Mouse (Mus musculus) spleen, adult 12 weeks (tissue): Measurements from ENCODE around the gene Polm.
"Not testable (repeated sequence)": the region's sequence is repeated elsewhere in the genome, so short reads cannot be mapped to it uniquely, and the experiment has no call there.

ENCODE experiments used
- DNase-seq: peaks from one replicate; pipeline ENCODE4 v3.0.0; 2022; ENCODE audit warnings: low spot score

Gene Polm

GRCm38 (mm10) chr11:5855481-5855880 lies 17.7 kb upstream of the Polm start:
- DNase-seq = no peak

- no peak for DNase-seq
Observed at GRCm38 (mm10) chr11:5852314-5852713, 14.5 kb upstream of the Polm start.

- DNase-seq = no peak
Observed at GRCm38 (mm10) chr11:5851021-5851736, 13.4 kb upstream of the Polm start.

- DNase-seq = no peak
Observed at GRCm38 (mm10) chr11:5850452-5850851, 12.6 kb upstream of the Polm start.

- DNase-seq = no peak
Observed at GRCm38 (mm10) chr11:5849316-5849715, 11.5 kb upstream of the Polm start.

GRCm38 (mm10) chr11:5848741-5849140 lies 10.9 kb upstream of the Polm start:
- no peak for DNase-seq

GRCm38 (mm10) chr11:5846639-5847345 lies 9.0 kb upstream of the Polm start:
- no peak for DNase-seq

GRCm38 (mm10) chr11:5843131-5843530 lies 5.3 kb upstream of the Polm start:
- DNase-seq = no peak

GRCm38 (mm10) chr11:5841751-5842150 lies 3.9 kb upstream of the Polm start:
- DNase-seq = no peak

GRCm38 (mm10) chr11:5840346-5840745 lies 2.5 kb upstream of the Polm start:
- DNase-seq = no peak

GRCm38 (mm10) chr11:5836126-5836525 lies 1.7 kb downstream of the Polm start:
- no peak for DNase-seq

- DNase-seq = no peak
Observed at GRCm38 (mm10) chr11:5835057-5835456, 2.8 kb downstream of the Polm start.

- no peak for DNase-seq
Observed at GRCm38 (mm10) chr11:5834506-5834905, 3.3 kb downstream of the Polm start.

- no peak for DNase-seq
Observed at GRCm38 (mm10) chr11:5829327-5829726, 8.5 kb downstream of the Polm start.

- DNase-seq = no peak
Observed at GRCm38 (mm10) chr11:5828509-5829191, 9.2 kb downstream of the Polm start.

GRCm38 (mm10) chr11:5827931-5828330 lies 9.9 kb downstream of the Polm start:
- DNase-seq = no peak

- DNase-seq = no peak
Observed at GRCm38 (mm10) chr11:5825432-5825831, 12.4 kb downstream of the Polm start.

- DNase-seq = no peak
Observed at GRCm38 (mm10) chr11:5819223-5819622, 18.6 kb downstream of the Polm start.

- no peak for DNase-seq
Observed at GRCm38 (mm10) chr11:5813381-5813780, 24.4 kb downstream of the Polm start.

GRCm38 (mm10) chr11:5809487-5809886 lies 28.3 kb downstream of the Polm start:
- DNase-seq = not testable (repeated sequence)

- no peak for DNase-seq
Observed at GRCm38 (mm10) chr11:5807956-5808355, 29.9 kb downstream of the Polm start.

GRCm38 (mm10) chr11:5805711-5806110 lies 32.1 kb downstream of the Polm start:
- DNase-seq = no peak

- DNase-seq = no peak
Observed at GRCm38 (mm10) chr11:5804174-5804573, 33.6 kb downstream of the Polm start.
